Mouse (Mus musculus): ENCODE measurements at regions not wholly inside any gene's neighbourhood (a gene's known extent, or its start where the extent isn't known, plus 50 kb on each side); places are given as distances from the start of the nearest gene placed in this dataset.

- Histone ChIP-seq H3K36me3 (ENCODE audit: insufficient read depth, low read length) (no peaks in the 10 kb centered on the region), H3K9me3 (ENCODE audit: low read length) (no peaks in the 10 kb centered on the region), H3K4me3 (ENCODE audit: low read depth, low read length) (no peak overlapping the region), H3K4me2 (ENCODE audit: low read depth, low read length, poor library complexity, severe bottlenecking) (no peak overlapping the region), H3K27me3 (ENCODE audit: insufficient read depth, low read length) (no peaks in the 10 kb centered on the region), H3K4me1 (ENCODE audit: insufficient read depth, low read length) (no peaks in the 10 kb centered on the region), H3K9ac (replicated peaks; ENCODE audit: low read length, poor library complexity, severe bottlenecking) (no peak overlapping the region), H3K27ac (ENCODE audit: low read depth, low read length) (no peak overlapping the region)
- DNase-seq (ENCODE audit: low spot score) (no peak), ATAC-seq (ENCODE audit: low FRiP score) (no peak)
- WGBS, result 62% methylated on average over 4 of the region's 4 CpGs
- no peak for TF ChIP-seq CTCF (IDR thresholded peaks at IDR 0.05)
Measured at GRCm38 (mm10) chr12:51095974-51096373, 251.9 kb upstream of the G2e3 start.

GRCm38 (mm10) chr12:51089324-51089723 is 258.5 kb upstream of the G2e3 start:
- H3K4me1 ChIP-seq (ENCODE audit: insufficient read depth, low read length), result no peaks in the 10 kb centered on the region
- H3K4me2 ChIP-seq (ENCODE audit: low read depth, low read length, poor library complexity, severe bottlenecking), result no peak overlapping the region
- 82% methylated on average over 7 of the region's 7 CpGs for WGBS
- ATAC-seq (ENCODE audit: low FRiP score), result no peak
- H3K4me3 ChIP-seq (ENCODE audit: low read depth, low read length), result no peak overlapping the region
- H3K27me3 ChIP-seq (ENCODE audit: insufficient read depth, low read length), result no peaks in the 10 kb centered on the region
- no peaks in the 10 kb centered on the region for H3K9me3 ChIP-seq (ENCODE audit: low read length)
- no peak for DNase-seq (ENCODE audit: low spot score)
- H3K9ac ChIP-seq (replicated peaks; ENCODE audit: low read length, poor library complexity, severe bottlenecking), result no peak overlapping the region
- TF ChIP-seq CTCF (IDR thresholded peaks at IDR 0.05), result no peak
- H3K36me3 ChIP-seq (ENCODE audit: insufficient read depth, low read length), result no peaks in the 10 kb centered on the region
- no peak overlapping the region for H3K27ac ChIP-seq (ENCODE audit: low read depth, low read length)

GRCm38 (mm10) chr12:51081809-51082208 is 266.1 kb upstream of the G2e3 start:
- no peak for TF ChIP-seq CTCF (IDR thresholded peaks at IDR 0.05)
- no peaks in the 10 kb centered on the region for H3K9me3 ChIP-seq (ENCODE audit: low read length)
- no peak overlapping the region for H3K27ac ChIP-seq (ENCODE audit: low read depth, low read length)
- no peak overlapping the region for H3K4me3 ChIP-seq (ENCODE audit: low read depth, low read length)
- no peaks in the 10 kb centered on the region for H3K4me1 ChIP-seq (ENCODE audit: insufficient read depth, low read length)
- no peak overlapping the region for H3K9ac ChIP-seq (replicated peaks; ENCODE audit: low read length, poor library complexity, severe bottlenecking)
- no peaks in the 10 kb centered on the region for H3K36me3 ChIP-seq (ENCODE audit: insufficient read depth, low read length)
- ATAC-seq (ENCODE audit: low FRiP score) (no peak), DNase-seq (ENCODE audit: low spot score) (peak; percentile 54)
- no peak overlapping the region for H3K4me2 ChIP-seq (ENCODE audit: low read depth, low read length, poor library complexity, severe bottlenecking)
- 23% methylated on average over 8 of the region's 8 CpGs for WGBS
- no peaks in the 10 kb centered on the region for H3K27me3 ChIP-seq (ENCODE audit: insufficient read depth, low read length)

- Histone ChIP-seq H3K9me3 (ENCODE audit: low read length) (no peaks in the 10 kb centered on the region), H3K4me3 (ENCODE audit: low read depth, low read length) (no peak overlapping the region), H3K27me3 (ENCODE audit: insufficient read depth, low read length) (no peaks in the 10 kb centered on the region), H3K4me2 (ENCODE audit: low read depth, low read length, poor library complexity, severe bottlenecking) (no peak overlapping the region), H3K27ac (ENCODE audit: low read depth, low read length) (no peak overlapping the region), H3K4me1 (ENCODE audit: insufficient read depth, low read length) (no peaks in the 10 kb centered on the region), H3K36me3 (ENCODE audit: insufficient read depth, low read length) (no peaks in the 10 kb centered on the region), H3K9ac (replicated peaks; ENCODE audit: low read length, poor library complexity, severe bottlenecking) (no peak overlapping the region)
- WGBS, result 76% methylated on average over 1 of the region's 1 CpGs
- no peak for ATAC-seq (ENCODE audit: low FRiP score)
- no peak for TF ChIP-seq CTCF (IDR thresholded peaks at IDR 0.05)
- no peak for DNase-seq (ENCODE audit: low spot score)
Measured at GRCm38 (mm10) chr12:51073503-51073902, 274.4 kb upstream of the G2e3 start.

GRCm38 (mm10) chr12:51060931-51061330 is 286.9 kb upstream of the G2e3 start:
- no peak for TF ChIP-seq CTCF (IDR thresholded peaks at IDR 0.05)
- no peaks in the 10 kb centered on the region for H3K4me1 ChIP-seq (ENCODE audit: insufficient read depth, low read length)
- DNase-seq (ENCODE audit: low spot score) (no peak), ATAC-seq (ENCODE audit: low FRiP score) (no peak)
- H3K9me3 ChIP-seq (ENCODE audit: low read length), result no peaks in the 10 kb centered on the region
- no peaks in the 10 kb centered on the region for H3K36me3 ChIP-seq (ENCODE audit: insufficient read depth, low read length)
- H3K9ac ChIP-seq (replicated peaks; ENCODE audit: low read length, poor library complexity, severe bottlenecking), result no peak overlapping the region
- no peak overlapping the region for H3K4me3 ChIP-seq (ENCODE audit: low read depth, low read length)
- H3K27ac ChIP-seq (ENCODE audit: low read depth, low read length), result no peak overlapping the region
- H3K27me3 ChIP-seq (ENCODE audit: insufficient read depth, low read length), result no peaks in the 10 kb centered on the region
- 88% methylated on average over 3 of the region's 3 CpGs for WGBS
- H3K4me2 ChIP-seq (ENCODE audit: low read depth, low read length, poor library complexity, severe bottlenecking), result no peak overlapping the region

GRCm38 (mm10) chr12:51058569-51058968 is 289.3 kb upstream of the G2e3 start:
- H3K4me1 ChIP-seq (ENCODE audit: insufficient read depth, low read length), result no peaks in the 10 kb centered on the region
- H3K9me3 ChIP-seq (ENCODE audit: low read length), result no peaks in the 10 kb centered on the region
- H3K27me3 ChIP-seq (ENCODE audit: insufficient read depth, low read length), result no peaks in the 10 kb centered on the region
- H3K4me2 ChIP-seq (ENCODE audit: low read depth, low read length, poor library complexity, severe bottlenecking), result 0 out of 2 replicates have a peak overlapping the region, but pooled peaks have one; percentile 10
- ATAC-seq (ENCODE audit: low FRiP score) (no peak), DNase-seq (ENCODE audit: low spot score) (peak; percentile 58)
- no peak overlapping the region for H3K4me3 ChIP-seq (ENCODE audit: low read depth, low read length)
- no peak overlapping the region for H3K27ac ChIP-seq (ENCODE audit: low read depth, low read length)
- no peak overlapping the region for H3K9ac ChIP-seq (replicated peaks; ENCODE audit: low read length, poor library complexity, severe bottlenecking)
- no peaks in the 10 kb centered on the region for H3K36me3 ChIP-seq (ENCODE audit: insufficient read depth, low read length)
- 21% methylated on average over 12 of the region's 12 CpGs for WGBS
- TF ChIP-seq CTCF (IDR thresholded peaks at IDR 0.05), result no peak

Data from midbrain, postnatal 0 days (tissue).